Mouse (Mus musculus): ENCODE results near the gene Ndn. TPM values are rescaled to one million over a fixed set of nuclear protein-coding genes. Genes with fewer than 3 reads are reported as not detected.

Gene Ndn
- total RNA-seq (2021) = 100 to 1,000 TPM; 140 to 188 TPM
- long read RNA-seq, experiment 1, transcript Ndn-201 (1 exons, 3,694 nt) = major isoform, 447 of 448 reads
- long read RNA-seq, experiment 1, partial matches to known transcripts = 0 of 448 reads
- long read RNA-seq, experiment 1, other reads (novel, unspliced or antisense) = 1 of 448 reads
- long read RNA-seq, experiment 2, transcript Ndn-201 (1 exons, 3,694 nt) = major isoform, 509 of 509 reads
- long read RNA-seq, experiment 2, partial matches to known transcripts = 0 of 509 reads
- long read RNA-seq, experiment 2, other reads (novel, unspliced or antisense) = 0 of 509 reads

- DNase-seq (ENCODE audit: low spot score in 2 of 2) = no peak
These were observed at the start of gene Ndn for GRCm38 (mm10) chr7:62346269-62346668. TSS of gene Ndn (plus strand) at chr7:62346569.

DNA sequence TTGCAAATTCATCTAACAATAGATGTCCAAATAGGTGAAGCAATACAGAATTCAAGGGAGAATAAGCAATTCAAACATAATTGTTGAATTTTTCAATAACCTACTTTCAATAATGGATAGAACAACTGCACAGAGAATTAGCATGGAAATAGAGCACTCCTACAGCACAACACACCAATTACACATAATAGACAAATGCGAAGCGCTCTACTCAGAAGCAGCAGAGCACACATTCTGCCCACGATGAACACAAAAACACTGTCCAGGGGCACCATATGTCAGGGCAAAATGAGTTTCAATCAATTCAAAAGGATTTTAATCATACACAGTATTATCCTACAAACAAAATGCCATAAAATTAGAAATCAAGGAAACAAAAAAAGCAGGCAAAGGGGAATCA lies 43.9 kb upstream of the Ndn start:
- no peak for DNase-seq (ENCODE audit: low spot score in 2 of 2)

DNA sequence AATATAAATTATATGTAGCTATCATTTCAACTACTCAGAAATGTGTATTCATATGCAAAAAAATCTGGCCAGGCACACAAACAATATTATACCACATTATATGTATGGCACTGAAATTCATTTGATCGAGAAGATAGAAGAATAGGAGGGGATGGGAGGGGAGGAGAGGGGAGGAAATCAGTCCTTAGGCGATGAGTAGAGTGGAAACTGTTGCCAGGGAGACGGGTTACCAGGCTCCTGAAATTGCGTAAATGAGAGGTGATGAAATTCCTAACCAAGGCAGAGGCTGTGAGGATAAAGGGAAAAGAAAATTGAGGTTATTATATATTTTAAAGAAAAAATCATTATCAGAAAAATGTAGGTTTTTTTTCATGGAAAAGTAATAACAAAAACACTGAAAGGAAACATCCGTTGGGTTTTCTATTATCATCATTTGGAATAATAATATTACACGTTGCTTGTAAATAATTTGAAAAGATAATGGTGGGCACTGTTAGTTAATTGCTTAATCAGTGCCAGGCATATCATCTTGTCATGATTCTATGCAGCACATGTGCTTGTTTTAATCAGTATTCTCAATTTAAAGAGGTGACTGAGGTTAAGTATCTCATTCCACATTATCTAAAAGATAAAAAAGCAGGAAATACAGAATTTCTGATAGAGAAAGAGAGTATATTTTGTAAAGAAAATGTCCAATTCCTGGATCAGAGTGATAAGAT lies 39.3 kb upstream of the Ndn start:
- no peak for DNase-seq (ENCODE audit: low spot score in 2 of 2)

DNA sequence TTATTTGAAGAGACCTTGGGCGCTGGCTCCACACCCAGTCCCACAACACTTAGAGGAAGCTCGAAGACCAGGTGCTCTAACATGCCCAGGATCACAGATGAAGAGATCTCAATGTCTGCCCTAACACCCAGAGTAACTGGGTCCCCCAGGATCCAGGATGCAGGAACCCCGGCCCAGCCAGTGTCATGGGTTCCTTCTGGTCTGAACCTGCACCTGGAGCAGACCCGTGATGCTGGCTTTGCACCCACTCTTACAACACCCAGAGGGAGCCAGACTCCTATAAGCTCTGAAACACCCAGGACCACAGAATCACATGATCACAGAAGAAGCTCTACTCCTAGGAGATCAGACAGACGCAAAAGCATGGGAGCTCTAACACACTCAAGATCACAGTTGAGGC lies 29.6 kb upstream of the Ndn start:
- DNase-seq (ENCODE audit: low spot score in 2 of 2) = no peak

GRCm38 (mm10) chr7:62345411-62345810 lies 958 bp upstream of the Ndn start:
- peak in 1 of 2 experiments; percentile 19 for DNase-seq (ENCODE audit: low spot score in 2 of 2)

- DNase-seq (ENCODE audit: low spot score in 2 of 2) = peak; percentile 74 to 85
These were observed 1.9 kb downstream of the Ndn start for GRCm38 (mm10) chr7:62348106-62348803.

GRCm38 (mm10) chr7:62348804-62349190 lies 2.4 kb downstream of the Ndn start:
- DNase-seq (ENCODE audit: low spot score in 2 of 2) = peak; percentile 8 to 15

DNA sequence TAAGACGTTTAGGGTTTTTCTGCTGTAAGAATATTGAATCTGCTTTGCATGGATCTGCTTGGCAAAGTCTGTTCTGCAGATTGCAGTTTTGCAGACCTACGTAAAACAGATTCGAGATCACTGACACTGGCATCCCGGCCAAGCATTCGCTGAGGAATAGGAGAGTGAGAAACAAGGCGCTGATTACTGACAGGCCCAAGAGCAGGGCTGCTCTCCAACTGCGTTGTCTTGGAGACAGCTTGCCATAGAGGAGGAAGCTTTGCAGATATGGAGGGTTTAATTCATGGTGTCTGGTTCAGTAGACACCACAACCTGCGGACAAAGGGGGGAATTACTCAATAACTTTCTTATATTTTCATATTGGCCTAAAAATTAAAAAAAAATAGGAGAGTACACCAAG lies 4.9 kb downstream of the Ndn start:
- no peak for DNase-seq (ENCODE audit: low spot score in 2 of 2)

DNA sequence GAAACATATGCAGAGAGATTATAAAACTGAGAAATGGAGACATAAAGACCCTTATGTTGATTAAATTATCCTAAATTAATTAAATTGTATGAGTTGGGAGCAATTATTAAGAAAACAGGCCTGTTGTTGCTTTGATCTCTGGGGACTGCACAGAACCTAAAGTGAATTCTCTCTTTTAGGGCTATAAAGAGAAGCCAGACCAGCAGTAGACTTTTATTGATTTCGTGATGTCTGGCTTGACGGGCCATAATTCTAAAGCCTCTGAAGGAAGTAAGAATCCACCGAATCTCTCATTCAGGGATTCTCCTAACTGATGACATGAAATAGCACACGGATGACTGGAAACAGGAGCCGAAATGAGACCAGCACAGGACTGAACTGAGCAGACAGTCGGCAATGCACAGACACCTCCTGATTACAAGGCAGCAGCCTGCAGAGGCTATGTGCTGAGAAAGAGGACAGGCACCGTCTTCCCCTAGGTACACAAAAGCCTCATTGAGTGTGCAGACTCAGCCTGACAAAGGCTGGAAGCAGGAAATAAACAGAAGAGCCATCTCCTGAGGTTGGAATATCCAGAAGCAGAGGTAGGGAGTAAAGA lies 18.8 kb downstream of the Ndn start:
- DNase-seq (ENCODE audit: low spot score in 2 of 2) = no peak

DNA sequence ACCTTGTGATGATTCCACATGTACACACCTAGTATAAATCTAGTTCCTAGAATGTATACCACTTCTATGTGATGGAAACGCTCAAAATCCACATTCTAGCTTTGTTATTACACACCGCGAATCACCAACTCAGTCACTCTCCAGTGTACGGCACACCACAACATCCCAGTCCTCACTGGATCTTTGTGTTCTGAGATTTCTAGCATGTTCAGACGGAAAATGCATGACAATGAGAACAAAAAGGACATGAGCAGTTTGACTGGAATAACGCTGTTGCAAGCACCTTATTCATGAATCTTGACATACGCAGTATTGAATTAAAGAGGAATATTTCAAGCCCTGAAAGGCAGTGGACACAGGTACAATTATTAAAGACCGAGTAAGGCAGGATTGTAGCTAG lies 20.4 kb downstream of the Ndn start:
- DNase-seq (ENCODE audit: low spot score in 2 of 2) = no peak

- peak in 1 of 2 experiments; percentile 21 for DNase-seq (ENCODE audit: low spot score in 2 of 2)
These were observed 29.3 kb downstream of the Ndn start for GRCm38 (mm10) chr7:62375658-62376057.

DNA sequence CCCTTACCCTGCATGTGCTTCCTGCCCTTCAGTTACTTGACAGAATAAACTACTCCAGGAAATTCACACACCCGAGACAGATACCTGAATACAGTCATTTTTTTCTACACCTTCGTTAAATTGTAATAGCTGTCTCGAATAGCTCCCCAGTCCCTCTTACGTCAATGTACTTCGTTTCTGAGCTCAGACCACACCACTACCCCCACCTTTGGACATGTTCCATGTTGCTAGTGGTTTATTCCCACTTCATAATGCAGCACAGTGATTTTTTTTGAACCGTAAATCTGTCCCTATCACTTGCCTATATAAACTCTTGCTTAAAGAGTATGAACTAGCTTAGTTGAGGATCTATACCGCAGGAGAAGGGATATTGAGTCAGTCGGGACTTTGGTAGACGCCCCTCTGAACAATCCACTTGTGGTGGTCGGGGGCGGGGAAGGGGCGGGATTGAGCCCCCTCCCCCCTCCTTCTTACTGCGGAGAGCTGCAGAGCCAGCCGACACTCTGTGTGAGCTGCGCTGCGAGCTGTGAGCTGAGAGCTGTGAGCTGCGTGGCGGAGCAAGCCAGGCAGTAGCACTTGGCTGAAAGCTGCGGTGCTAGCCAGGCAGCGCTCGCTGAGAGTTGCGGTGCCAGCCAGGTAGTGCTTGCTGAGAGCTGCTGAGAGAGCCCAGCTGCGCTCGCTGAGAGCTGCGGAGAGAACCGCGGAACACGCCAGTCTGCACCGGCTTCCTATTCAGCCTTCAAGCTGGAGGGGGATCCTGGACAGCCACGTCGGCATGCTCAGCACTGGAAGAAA lies 30.3 kb downstream of the Ndn start, which contains the start of gene Magel2:
TSS of gene Magel2 (plus strand) at position 501 of the 795 bp plus-strand sequence.
- peak in 1 of 2 experiments; percentile 42 for DNase-seq (ENCODE audit: low spot score in 2 of 2)

DNA sequence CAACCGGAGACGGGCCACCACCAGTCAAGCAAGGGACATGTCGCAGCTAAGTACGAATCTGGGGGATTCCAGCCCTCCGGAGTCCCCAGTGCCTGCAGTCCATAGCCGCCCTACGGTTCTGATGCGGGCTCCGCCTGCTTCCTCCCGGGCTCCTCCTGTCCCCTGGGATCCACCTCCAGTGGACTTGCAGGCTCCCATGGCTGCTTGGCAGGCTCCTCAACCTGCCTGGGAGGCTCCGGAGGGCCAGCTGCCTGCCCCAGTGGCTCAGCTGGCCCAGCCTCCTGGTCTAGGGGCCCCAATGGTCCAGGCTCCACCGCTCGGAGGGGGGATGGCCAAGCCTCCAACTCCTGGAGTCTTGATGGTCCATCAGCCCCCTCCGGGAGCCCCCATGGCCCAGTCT lies 30.9 kb downstream of the Ndn start:
- DNase-seq (ENCODE audit: low spot score in 2 of 2) = peak in 1 of 2 experiments; percentile 21

DNA sequence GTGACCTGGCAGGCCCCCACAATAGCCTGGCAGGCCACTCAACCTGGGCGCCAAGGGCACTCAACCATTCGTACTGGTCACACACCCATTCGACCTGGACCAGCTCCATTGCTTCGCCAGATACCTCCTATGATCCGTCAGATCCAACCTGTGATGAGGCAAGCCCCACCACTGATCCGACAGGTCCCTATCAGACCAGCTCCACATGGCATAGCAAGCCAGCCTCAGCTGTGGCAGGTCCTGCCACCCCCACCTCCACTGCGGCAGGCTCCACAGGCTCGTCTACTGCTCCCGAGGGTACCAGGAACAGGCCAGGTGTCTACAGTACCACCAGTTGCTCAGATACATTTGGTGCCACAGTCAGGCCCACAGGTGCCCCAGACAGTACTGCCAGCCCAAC lies 32.2 kb downstream of the Ndn start:
- no peak for DNase-seq (ENCODE audit: low spot score in 2 of 2)

GRCm38 (mm10) chr7:62382391-62382790 lies 36.0 kb downstream of the Ndn start:
- DNase-seq (ENCODE audit: low spot score in 2 of 2) = peak in 1 of 2 experiments; percentile 30

DNA sequence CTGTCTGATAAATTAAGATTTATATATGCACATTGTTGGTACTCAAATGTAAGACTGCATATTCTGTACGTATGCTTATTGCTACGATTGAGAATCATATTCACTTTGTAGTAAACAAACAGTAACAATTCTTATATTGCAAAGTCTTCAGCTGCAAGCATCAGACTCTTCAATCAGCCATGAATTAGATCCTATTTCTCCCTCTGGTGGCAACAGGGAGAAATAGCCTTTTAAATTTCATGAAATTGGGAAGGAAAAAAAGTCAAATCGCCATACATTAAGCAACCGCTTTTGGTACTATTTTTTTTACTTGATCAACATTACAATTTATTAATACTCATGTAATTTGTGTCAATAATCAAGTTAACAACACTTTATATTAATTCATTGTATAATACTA lies 41.9 kb downstream of the Ndn start:
- DNase-seq (ENCODE audit: low spot score in 2 of 2) = no peak

DNA sequence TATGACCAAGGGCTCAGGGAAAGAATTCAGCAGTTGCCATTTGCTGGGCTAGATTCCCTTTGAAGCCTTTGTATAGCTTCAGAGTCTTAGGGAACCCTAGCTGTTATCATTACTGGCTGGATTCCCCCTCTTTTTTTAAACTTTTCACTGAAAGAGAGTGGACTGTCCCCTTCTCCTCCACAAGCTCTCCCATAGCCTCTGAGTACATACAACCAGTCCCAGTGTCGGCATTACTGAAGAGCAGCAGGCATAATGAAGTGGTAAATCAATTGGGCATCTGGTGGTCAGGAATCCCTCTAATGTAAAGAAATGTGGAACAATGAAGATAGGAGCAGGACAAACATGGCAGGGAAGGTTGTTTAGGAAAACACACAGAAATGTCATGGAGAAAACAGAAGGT lies 45.8 kb downstream of the Ndn start:
- DNase-seq (ENCODE audit: low spot score in 2 of 2) = no peak
